Mouse (Mus musculus) small intestine, adult 2 months (tissue): Measurements from ENCODE around the gene Il22ra2. TPM values are rescaled to one million over a fixed set of nuclear protein-coding genes. Genes with fewer than 3 reads are reported as not detected.
"Not testable (repeated sequence)": the region's sequence is repeated elsewhere in the genome, so short reads cannot be mapped to it uniquely, and the experiment has no call there.

ENCODE experiments used
- H3K27ac ChIP-seq: fragments of 200-500 bp; 2 replicates; pipeline ENCODE4 v1.5.1; 2012; ENCODE audit warnings: low read depth, low read length, control low read depth, inconsistent platforms; ENCODE audit not compliant: insufficient read depth
- H3K27me3 ChIP-seq: fragments of 200-500 bp; 2 replicates; pipeline ENCODE4 v1.6.1; 2012; ENCODE audit warnings: mild to moderate bottlenecking, moderate library complexity, low read length, inconsistent platforms; ENCODE audit not compliant: control insufficient read depth, insufficient read depth
- H3K36me3 ChIP-seq: fragments of 200-500 bp; 2 replicates; pipeline ENCODE4 v1.6.1; 2012; ENCODE audit warnings: mild to moderate bottlenecking, low read length, control low read depth, inconsistent platforms; ENCODE audit not compliant: control insufficient read depth, insufficient read depth
- H3K4me1 ChIP-seq: fragments of 200-500 bp; 2 replicates; pipeline ENCODE4 v1.6.1; 2012; ENCODE audit warnings: low read length, inconsistent platforms, mixed read lengths; ENCODE audit not compliant: control insufficient read depth, insufficient read depth, insufficient read length
- H3K4me3 ChIP-seq: fragments of 200-500 bp; 2 replicates; pipeline ENCODE4 v1.5.1; 2012; ENCODE audit warnings: low read depth, mild to moderate bottlenecking, control low read depth, inconsistent platforms, low read length, moderate library complexity
- CTCF ChIP-seq: fragments of 200-500 bp; IDR thresholded peaks from 2 replicates; pipeline ENCODE4 v1.5.1; 2012; ENCODE audit warnings: low read depth, mild to moderate bottlenecking, control low read depth, inconsistent platforms, low read length, moderate library complexity, mixed read lengths; ENCODE audit not compliant: insufficient replicate concordance, insufficient read length; ENCODE audit errors: extremely low read depth
- POLR2A ChIP-seq: fragments of 200-500 bp; IDR thresholded peaks from 2 replicates; pipeline ENCODE4 v1.6.1; 2012; ENCODE audit warnings: low read depth, mild to moderate bottlenecking, control low read depth, inconsistent platforms, low read length, moderate library complexity
- WGBS: fragments of 180-500 bp; shearing (Covaris S2); methylation state at CpG from one replicate; pipeline ENCODE4 v1.1.7; 2018; 5-methylcytosine and 5-hydroxymethylcytosine counted together
- polyA plus RNA-seq: library from polyadenylated mRNA; depleted of rRNA; stranded (reverse); fragments of >200 nt; gene quantifications from 2 replicates; pipeline ENCODE4 v1.2.3, GENCODE M21; 2012

The Il22ra2 gene
- polyA plus RNA-seq, 1 experiment: 0.58 TPM

GRCm38 (mm10) chr10:19592556-19592955, 29.2 kb upstream of the Il22ra2 start:
- Histone ChIP-seq H3K36me3 (peaks cover 6% of the 10 kb centered on the region; the same call in 1 of the 2 replicates), H3K27ac (peak overlapping the region; percentile 93), H3K27me3 (no peaks in the 10 kb centered on the region), H3K4me1 (peaks cover 23% of the 10 kb centered on the region; the same call in 1 of the 2 replicates), H3K4me3 (peak overlapping the region; percentile 92)
- TF ChIP-seq POLR2A: no peak
- no peak for TF ChIP-seq CTCF
- under 1% methylated on average over 3 of the region's 3 CpGs for WGBS

- 26% methylated on average over 3 of the region's 3 CpGs for WGBS
- Histone ChIP-seq H3K27me3 (no peaks in the 10 kb centered on the region), H3K36me3 (peaks cover 11% of the 10 kb centered on the region), H3K4me1 (peaks cover 23% of the 10 kb centered on the region; the same call in 1 of the 2 replicates), H3K4me3 (peak overlapping the region; percentile 28; the same call in 1 of the 2 replicates), H3K27ac (peak overlapping the region; percentile 98)
- TF ChIP-seq CTCF: no peak
- no peak for TF ChIP-seq POLR2A
These were observed 28.5 kb upstream of the Il22ra2 start for GRCm38 (mm10) chr10:19593296-19593695.

GRCm38 (mm10) chr10:19594201-19594905, 27.4 kb upstream of the Il22ra2 start:
- Histone ChIP-seq H3K4me3 (peak overlapping the region; percentile 56; the same call in 1 of the 2 replicates), H3K4me1 (peaks cover 23% of the 10 kb centered on the region; the same call in 1 of the 2 replicates), H3K27ac (peak overlapping the region; percentile 98), H3K27me3 (no peaks in the 10 kb centered on the region), H3K36me3 (peaks cover 21% of the 10 kb centered on the region)
- TF ChIP-seq CTCF (no peak), POLR2A (peak; percentile 23; the same call in 1 of the 2 replicates)
- 13% methylated on average over 3 of the region's 3 CpGs for WGBS

GRCm38 (mm10) chr10:19596866-19597265, 24.9 kb upstream of the Il22ra2 start:
- no peak overlapping the region for H3K4me3 ChIP-seq
- no peaks in the 10 kb centered on the region for H3K27me3 ChIP-seq
- peaks cover 36% of the 10 kb centered on the region for H3K36me3 ChIP-seq
- H3K27ac ChIP-seq: 0 out of 2 replicates have a peak overlapping the region, but pooled peaks have one; percentile 7
- peaks cover 9% of the 10 kb centered on the region; the same call in 1 of the 2 replicates for H3K4me1 ChIP-seq
- TF ChIP-seq POLR2A (no peak), CTCF (no peak)
- WGBS: 74% methylated on average over 4 of the region's 4 CpGs

- peaks cover 47% of the 10 kb centered on the region for H3K36me3 ChIP-seq
- H3K27ac ChIP-seq: peak overlapping the region; percentile 28; the same call in 1 of the 2 replicates
- TF ChIP-seq CTCF: no peak
- TF ChIP-seq POLR2A: no peak
- peaks cover 9% of the 10 kb centered on the region; the same call in 1 of the 2 replicates for H3K4me1 ChIP-seq
- H3K4me3 ChIP-seq: no peak overlapping the region
- 40% methylated on average over 11 of the region's 11 CpGs for WGBS
- H3K27me3 ChIP-seq: no peaks in the 10 kb centered on the region
These were observed 23.7 kb upstream of the Il22ra2 start for GRCm38 (mm10) chr10:19598091-19598490.

GRCm38 (mm10) chr10:19599331-19600092, 22.3 kb upstream of the Il22ra2 start:
- 74% methylated on average over 6 of the region's 6 CpGs for WGBS
- no peak for TF ChIP-seq POLR2A
- no peak for TF ChIP-seq CTCF
- Histone ChIP-seq H3K27me3 (no peaks in the 10 kb centered on the region), H3K4me1 (peaks cover 8% of the 10 kb centered on the region; the same call in 1 of the 2 replicates), H3K4me3 (no peak overlapping the region), H3K36me3 (peaks cover 60% of the 10 kb centered on the region), H3K27ac (peak overlapping the region; percentile 26; the same call in 1 of the 2 replicates)

- Histone ChIP-seq H3K27me3 (no peaks in the 10 kb centered on the region), H3K27ac (no peak overlapping the region), H3K4me1 (peaks cover 7% of the 10 kb centered on the region; the same call in 1 of the 2 replicates), H3K36me3 (peaks cover 66% of the 10 kb centered on the region), H3K4me3 (no peak overlapping the region)
- WGBS: 80% methylated on average over 3 of the region's 3 CpGs
- no peak for TF ChIP-seq POLR2A
- TF ChIP-seq CTCF: no peak
These were observed 21.7 kb upstream of the Il22ra2 start for GRCm38 (mm10) chr10:19600093-19600420.

- 42% methylated on average over 1 of the region's 1 CpGs for WGBS
- not testable (repeated sequence) for H3K4me3 ChIP-seq, H3K27ac ChIP-seq, H3K4me1 ChIP-seq, H3K27me3 ChIP-seq
- H3K36me3 ChIP-seq: peaks cover 75% of the 10 kb centered on the region
These were observed 20.3 kb upstream of the Il22ra2 start for GRCm38 (mm10) chr10:19601502-19601901.
